In genomic region chr11:58301837-58302754, GRCm38 (mm10) we compare ENCODE assay signal across 8 mouse cellular contexts. TPM values are rescaled to one million over a fixed set of nuclear protein-coding genes. Genes with fewer than 3 reads are reported as not detected.
A peak's percentile ranks its signal among the peaks of the same experiment; 100 is the strongest.
DNase-seq lines count a peak whose midpoint lies in the region; ATAC-seq lines count a peak whose summit lies in the region.

No protein-coding gene starts in this region.

- H3K4me1 ChIP-seq in intestine, embryonic 14.5 days (replicated peaks; ENCODE audit: control insufficient read depth, insufficient read depth, low read length): peaks cover 16% of the 10 kb centered on the region

- intact Hi-C loops in left cerebral cortex, postnatal 14 days (cut with DNase I): loop anchor here (5.0 kb wide), 1 partner anchor 130 kb away; the partner anchor contains the start of gene Mrpl22

- peak overlapping the region; percentile 82 for H3K27ac ChIP-seq in intestine, embryonic 14.5 days (ENCODE audit: low read depth)

- H3K9me3 ChIP-seq in intestine, embryonic 14.5 days (ENCODE audit: control insufficient read depth, low read length): no peaks in the 10 kb centered on the region

- peak overlapping the region; percentile 71 for H3K9ac ChIP-seq in intestine, embryonic 14.5 days (ENCODE audit: low read length)

- peak overlapping the region; percentile 67 for H3K4me2 ChIP-seq in intestine, embryonic 14.5 days (ENCODE audit: low read length)

- 0% methylated on average over 36 of the region's 36 CpGs for WGBS in intestine, embryonic 14.5 days

- ATAC-seq in intestine, embryonic 14.5 days (replicated peaks; ENCODE audit: low FRiP score, low TSS enrichment, low read depth): peak; percentile 95

- DNase-seq in adrenal gland, adult 18-20 months (ENCODE audit: low spot score in 2 of 2): peak; percentile 99 to 100
- peak; percentile 96 for DNase-seq in embryo, embryonic 11 days
- peak; percentile 92 for DNase-seq in gastrocnemius, postnatal 25 days
- DNase-seq in intestine, embryonic 14.5 days (ENCODE audit: low spot score): peak; percentile 100
- peak; percentile 96 to 99 for DNase-seq in left cerebral cortex, postnatal 14 days (ENCODE audit: low spot score in 2 of 2)
- DNase-seq in mesoderm, embryonic 11.5 days (ENCODE audit: low read depth, low spot score): peak; percentile 98
- DNase-seq in right cerebral cortex, postnatal 36 days (ENCODE audit: low spot score in 2 of 2): peak; percentile 96 to 98
- DNase-seq in yolk sac, embryonic 10.5 days (ENCODE audit: low spot score): peak; percentile 99

- no peaks in the 10 kb centered on the region for H3K27me3 ChIP-seq in intestine, embryonic 14.5 days (replicated peaks; ENCODE audit: control insufficient read depth, insufficient read depth, low read length)

- no peaks in the 10 kb centered on the region for H3K36me3 ChIP-seq in intestine, embryonic 14.5 days (ENCODE audit: control insufficient read depth, insufficient read depth, low read length)

- peak overlapping the region; percentile 51 for H3K4me3 ChIP-seq in intestine, embryonic 14.5 days (ENCODE audit: low read depth, low read length)

RNA-seq across cellular contexts. Expression of gene Zfp692, which starts 4.8 kb away (rescaled TPM):
- 10 to 100 TPM; 10.5 to 11.9 TPM for total RNA-seq in adrenal gland, adult 18-20 months (2021)
- total RNA-seq in gastrocnemius, postnatal 25 days (2021): 1 to 10 TPM; 2.7 to 4.3 TPM
- 19.7 and 22.3 TPM in 2 replicates for polyA plus RNA-seq in intestine, embryonic 14.5 days (2014; fragmentation: Nextera tagmentation; extraction: Ambion mirVana)
- total RNA-seq in left cerebral cortex, postnatal 14 days (2021): 10 to 100 TPM; 20.0 to 21.3 TPM

RNA-seq across cellular contexts. Expression of gene 4930438A08Rik, which starts 27.5 kb away (rescaled TPM):
- total RNA-seq in adrenal gland, adult 18-20 months (2021): not detected
- total RNA-seq in gastrocnemius, postnatal 25 days (2021): not detected
- not detected in 2 replicates for polyA plus RNA-seq in intestine, embryonic 14.5 days (2014; fragmentation: Nextera tagmentation; extraction: Ambion mirVana)
- total RNA-seq in left cerebral cortex, postnatal 14 days (2021): not detected

RNA-seq across cellular contexts. Expression of gene Zfp672, which starts 28.0 kb away (rescaled TPM):
- 10 to 100 TPM; 48.7 to 58.7 TPM for total RNA-seq in adrenal gland, adult 18-20 months (2021)
- 10 to 100 TPM; 37.7 to 40.6 TPM for total RNA-seq in gastrocnemius, postnatal 25 days (2021)
- 45.9 and 49.6 TPM in 2 replicates for polyA plus RNA-seq in intestine, embryonic 14.5 days (2014; fragmentation: Nextera tagmentation; extraction: Ambion mirVana)
- 10 to 100 TPM; 48.6 to 52.7 TPM for total RNA-seq in left cerebral cortex, postnatal 14 days (2021)

RNA-seq across cellular contexts. Expression of gene Sh3bp5l, which starts 28.4 kb away (rescaled TPM):
- 10 to 100 TPM; 38.5 to 39.3 TPM for total RNA-seq in adrenal gland, adult 18-20 months (2021)
- 10 to 100 TPM; 22.8 to 27.5 TPM for total RNA-seq in gastrocnemius, postnatal 25 days (2021)
- polyA plus RNA-seq in intestine, embryonic 14.5 days (2014; fragmentation: Nextera tagmentation; extraction: Ambion mirVana): 27.5 and 28.9 TPM in 2 replicates
- total RNA-seq in left cerebral cortex, postnatal 14 days (2021): 10 to 100 TPM; 54.1 to 59.7 TPM

Comparison
In these comparisons a context has a peak if more than half of its experiments do, and no peak if none do; other contexts are left out.
1. Peak in every context shown above with its lines: DNase-seq, ATAC-seq, H3K4me3 ChIP-seq and H3K27ac ChIP-seq.